Mouse (Mus musculus): ENCODE measurements around the gene Olfr1411. TPM values are rescaled to one million over a fixed set of nuclear protein-coding genes. Genes with fewer than 3 reads are reported as not detected.

The Olfr1411 gene
- polyA plus RNA-seq, 1 experiment, result not detected

- Histone ChIP-seq H3K36me3 (ENCODE audit: control insufficient read depth, insufficient read depth) (no peaks in the 10 kb centered on the region), H3ac (ENCODE audit: control insufficient read depth, insufficient read length, low read depth) (no peak within 1 kb of the TSS), H3K79me2 (ENCODE audit: control insufficient read depth, insufficient read depth) (no peaks in the 10 kb centered on the region), H3K4me3 (ENCODE audit: insufficient read depth, poor library complexity, severe bottlenecking) (no peak within 1 kb of the TSS), H3K79me3 (ENCODE audit: low read depth) (no peaks in the 10 kb centered on the region), H3K27me3 (ENCODE audit: control insufficient read depth, insufficient read depth, insufficient read length) (no peaks in the 10 kb centered on the region)
- TF ChIP-seq USF1 (IDR thresholded peaks at IDR 0.05; ENCODE audit: low read depth), result no peak
- TF ChIP-seq CTCF (IDR thresholded peaks at IDR 0.05; ENCODE audit: control insufficient read depth, insufficient read depth, insufficient read length), result no peak
- no peak for TF ChIP-seq MYOG (IDR thresholded peaks at IDR 0.05; ENCODE audit: control insufficient read depth, extremely low read depth, insufficient read length)
- no peak for TF ChIP-seq FOSL1 (IDR thresholded peaks at IDR 0.05; ENCODE audit: insufficient read depth, low read length, poor library complexity, severe bottlenecking)
- no peak for TF ChIP-seq MYOD1 (IDR thresholded peaks at IDR 0.05; ENCODE audit: control insufficient read depth, insufficient read length, low read depth)
- TF ChIP-seq CEBPB (IDR thresholded peaks at IDR 0.05; ENCODE audit: low read depth), result no peak
- TF ChIP-seq MAX (IDR thresholded peaks at IDR 0.05), result no peak
Observed at GRCm38 (mm10) chr1:92617488-92617887, 23.3 kb downstream of the Olfr1411 start, which contains the start of gene Olfr12. Gene Olfr12 (plus strand): TSS chr1:92617788.

GRCm38 (mm10) chr1:92618360-92618759, 24.1 kb downstream of the Olfr1411 start:
- no peak overlapping the region for H3ac ChIP-seq (ENCODE audit: control insufficient read depth, insufficient read length, low read depth)
- TF ChIP-seq CEBPB (IDR thresholded peaks at IDR 0.05; ENCODE audit: low read depth), result no peak
- TF ChIP-seq USF1 (IDR thresholded peaks at IDR 0.05; ENCODE audit: low read depth), result no peak
- TF ChIP-seq MYOG (IDR thresholded peaks at IDR 0.05; ENCODE audit: control insufficient read depth, extremely low read depth, insufficient read length), result no peak
- no peak for TF ChIP-seq MYOD1 (IDR thresholded peaks at IDR 0.05; ENCODE audit: control insufficient read depth, insufficient read length, low read depth)
- no peak for TF ChIP-seq MAX (IDR thresholded peaks at IDR 0.05)
- TF ChIP-seq FOSL1 (IDR thresholded peaks at IDR 0.05; ENCODE audit: insufficient read depth, low read length, poor library complexity, severe bottlenecking), result no peak
- TF ChIP-seq CTCF (IDR thresholded peaks at IDR 0.05; ENCODE audit: control insufficient read depth, insufficient read depth, insufficient read length), result no peak
- H3K79me3 ChIP-seq (ENCODE audit: low read depth), result no peaks in the 10 kb centered on the region
- no peaks in the 10 kb centered on the region for H3K27me3 ChIP-seq (ENCODE audit: control insufficient read depth, insufficient read depth, insufficient read length)
- H3K79me2 ChIP-seq (ENCODE audit: control insufficient read depth, insufficient read depth), result no peaks in the 10 kb centered on the region
- no peaks in the 10 kb centered on the region for H3K36me3 ChIP-seq (ENCODE audit: control insufficient read depth, insufficient read depth)
- no peak overlapping the region for H3K4me3 ChIP-seq (ENCODE audit: insufficient read depth, poor library complexity, severe bottlenecking)

GRCm38 (mm10) chr1:92628227-92628626, 34.0 kb downstream of the Olfr1411 start:
- no peaks in the 10 kb centered on the region for H3K79me3 ChIP-seq (ENCODE audit: low read depth)
- no peaks in the 10 kb centered on the region for H3K36me3 ChIP-seq (ENCODE audit: control insufficient read depth, insufficient read depth)
- H3K4me3 ChIP-seq (ENCODE audit: insufficient read depth, poor library complexity, severe bottlenecking), result no peak overlapping the region
- H3ac ChIP-seq (ENCODE audit: control insufficient read depth, insufficient read length, low read depth), result no peak overlapping the region
- no peak for TF ChIP-seq MAX (IDR thresholded peaks at IDR 0.05)
- no peak for TF ChIP-seq MYOD1 (IDR thresholded peaks at IDR 0.05; ENCODE audit: control insufficient read depth, insufficient read length, low read depth)
- no peak for TF ChIP-seq CTCF (IDR thresholded peaks at IDR 0.05; ENCODE audit: control insufficient read depth, insufficient read depth, insufficient read length)
- TF ChIP-seq MYOG (IDR thresholded peaks at IDR 0.05; ENCODE audit: control insufficient read depth, extremely low read depth, insufficient read length), result no peak
- no peak for TF ChIP-seq USF1 (IDR thresholded peaks at IDR 0.05; ENCODE audit: low read depth)
- TF ChIP-seq FOSL1 (IDR thresholded peaks at IDR 0.05; ENCODE audit: insufficient read depth, low read length, poor library complexity, severe bottlenecking), result no peak
- no peak for TF ChIP-seq CEBPB (IDR thresholded peaks at IDR 0.05; ENCODE audit: low read depth)
- no peaks in the 10 kb centered on the region for H3K79me2 ChIP-seq (ENCODE audit: control insufficient read depth, insufficient read depth)
- no peaks in the 10 kb centered on the region for H3K27me3 ChIP-seq (ENCODE audit: control insufficient read depth, insufficient read depth, insufficient read length)

GRCm38 (mm10) chr1:92632196-92632595, 38.0 kb downstream of the Olfr1411 start:
- TF ChIP-seq MYOG (IDR thresholded peaks at IDR 0.05; ENCODE audit: control insufficient read depth, extremely low read depth, insufficient read length), result no peak
- no peaks in the 10 kb centered on the region for H3K27me3 ChIP-seq (ENCODE audit: control insufficient read depth, insufficient read depth, insufficient read length)
- H3K36me3 ChIP-seq (ENCODE audit: control insufficient read depth, insufficient read depth), result peaks cover 7% of the 10 kb centered on the region
- H3K79me3 ChIP-seq (ENCODE audit: low read depth), result no peaks in the 10 kb centered on the region
- no peak overlapping the region for H3K4me3 ChIP-seq (ENCODE audit: insufficient read depth, poor library complexity, severe bottlenecking)
- no peak overlapping the region for H3ac ChIP-seq (ENCODE audit: control insufficient read depth, insufficient read length, low read depth)
- no peaks in the 10 kb centered on the region for H3K79me2 ChIP-seq (ENCODE audit: control insufficient read depth, insufficient read depth)

- H3ac ChIP-seq (ENCODE audit: control insufficient read depth, insufficient read length, low read depth), result no peak overlapping the region
- TF ChIP-seq MAX (IDR thresholded peaks at IDR 0.05), result no peak
- no peak for TF ChIP-seq MYOD1 (IDR thresholded peaks at IDR 0.05; ENCODE audit: control insufficient read depth, insufficient read length, low read depth)
- no peak for TF ChIP-seq MYOG (IDR thresholded peaks at IDR 0.05; ENCODE audit: control insufficient read depth, extremely low read depth, insufficient read length)
- no peak for TF ChIP-seq USF1 (IDR thresholded peaks at IDR 0.05; ENCODE audit: low read depth)
- TF ChIP-seq CEBPB (IDR thresholded peaks at IDR 0.05; ENCODE audit: low read depth), result no peak
- no peak for TF ChIP-seq FOSL1 (IDR thresholded peaks at IDR 0.05; ENCODE audit: insufficient read depth, low read length, poor library complexity, severe bottlenecking)
- TF ChIP-seq CTCF (IDR thresholded peaks at IDR 0.05; ENCODE audit: control insufficient read depth, insufficient read depth, insufficient read length), result no peak
Observed at GRCm38 (mm10) chr1:92632948-92633347, 38.7 kb downstream of the Olfr1411 start.

GRCm38 (mm10) chr1:92633726-92634125, 39.5 kb downstream of the Olfr1411 start:
- Histone ChIP-seq H3K27me3 (ENCODE audit: control insufficient read depth, insufficient read depth, insufficient read length) (no peaks in the 10 kb centered on the region), H3K79me2 (ENCODE audit: control insufficient read depth, insufficient read depth) (peaks cover 7% of the 10 kb centered on the region), H3K4me3 (ENCODE audit: insufficient read depth, poor library complexity, severe bottlenecking) (no peak overlapping the region), H3ac (ENCODE audit: control insufficient read depth, insufficient read length, low read depth) (no peak overlapping the region), H3K79me3 (ENCODE audit: low read depth) (no peaks in the 10 kb centered on the region), H3K36me3 (ENCODE audit: control insufficient read depth, insufficient read depth) (peaks cover 10% of the 10 kb centered on the region)
- TF ChIP-seq CTCF (IDR thresholded peaks at IDR 0.05; ENCODE audit: control insufficient read depth, insufficient read depth, insufficient read length) (no peak), FOSL1 (IDR thresholded peaks at IDR 0.05; ENCODE audit: insufficient read depth, low read length, poor library complexity, severe bottlenecking) (no peak), MYOG (IDR thresholded peaks at IDR 0.05; ENCODE audit: control insufficient read depth, extremely low read depth, insufficient read length) (no peak), MYOD1 (IDR thresholded peaks at IDR 0.05; ENCODE audit: control insufficient read depth, insufficient read length, low read depth) (no peak), MAX (IDR thresholded peaks at IDR 0.05) (no peak), CEBPB (IDR thresholded peaks at IDR 0.05; ENCODE audit: low read depth) (no peak), USF1 (IDR thresholded peaks at IDR 0.05; ENCODE audit: low read depth) (no peak)

More at GRCm38 (mm10) chr1:92632948-92633347, 38.7 kb downstream of the Olfr1411 start:
- Histone ChIP-seq H3K4me3 (ENCODE audit: insufficient read depth, poor library complexity, severe bottlenecking) (no peak overlapping the region), H3K36me3 (ENCODE audit: control insufficient read depth, insufficient read depth) (peaks cover 8% of the 10 kb centered on the region), H3K79me3 (ENCODE audit: low read depth) (no peaks in the 10 kb centered on the region), H3K27me3 (ENCODE audit: control insufficient read depth, insufficient read depth, insufficient read length) (no peaks in the 10 kb centered on the region), H3K79me2 (ENCODE audit: control insufficient read depth, insufficient read depth) (no peaks in the 10 kb centered on the region)
